Mouse (Mus musculus) lung, adult 2 months (tissue): ENCODE data around the gene Pter.

Source experiments
- CTCF ChIP-seq: fragments of 200-500 bp; IDR thresholded peaks from 2 replicates; pipeline ENCODE4 v1.5.1; 2011; ENCODE audit warnings: mild to moderate bottlenecking, low read length, control low read depth; ENCODE audit not compliant: insufficient read depth
- POLR2A ChIP-seq: fragments of 200-500 bp; IDR thresholded peaks from 2 replicates; pipeline ENCODE4 v1.6.1; 2011; ENCODE audit warnings: low read depth, mild to moderate bottlenecking, control low read depth, low read length, borderline replicate concordance; ENCODE audit errors: extremely low read depth

DNA sequence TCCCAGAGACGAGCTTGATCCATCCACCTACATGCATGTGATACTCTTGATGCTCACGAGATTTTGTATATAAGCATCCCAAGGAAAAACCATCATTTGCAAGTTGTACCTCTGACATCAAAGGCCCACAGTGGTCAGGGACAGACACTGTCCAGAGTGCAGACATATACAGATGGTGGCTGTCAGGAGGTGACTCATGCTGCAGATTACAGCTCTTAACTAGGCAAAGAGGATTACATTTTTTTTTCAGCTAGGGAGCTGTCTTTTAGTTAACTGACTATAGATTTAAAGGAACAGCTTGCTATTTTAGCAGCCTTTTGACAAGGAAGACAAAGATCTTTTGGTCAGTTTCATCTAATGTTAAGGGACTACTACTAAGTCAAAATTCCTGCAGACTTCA is 76.2 kb downstream of the Pter start:
- TF ChIP-seq POLR2A (no peak), CTCF (no peak)
